Mouse (Mus musculus): ENCODE measurements at regions not wholly inside any gene's neighbourhood (a gene's known extent, or its start where the extent isn't known, plus 50 kb on each side); places are given as distances from the start of the nearest gene placed in this dataset.

DNA sequence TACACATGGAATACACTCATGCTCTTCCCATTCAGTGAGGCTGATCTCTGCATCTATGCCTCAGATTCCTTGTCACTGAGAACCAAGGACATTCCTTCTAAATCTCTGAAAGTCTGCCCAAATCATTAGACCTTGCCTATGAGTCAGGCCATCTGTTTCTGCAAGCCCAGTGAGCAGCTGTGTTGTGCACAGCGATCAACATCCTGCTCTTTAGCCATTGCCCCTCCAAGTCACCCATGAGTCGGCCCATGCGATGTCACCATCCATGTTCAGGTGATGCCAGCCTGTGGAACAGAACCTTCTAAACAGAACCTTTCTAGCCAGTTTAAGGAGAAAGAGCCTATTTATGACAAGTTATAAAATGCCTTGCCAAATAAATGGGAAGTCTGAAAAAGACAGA lies 66.4 kb upstream of the Sfrp2 start:
- no peak for DNase-seq

DNA sequence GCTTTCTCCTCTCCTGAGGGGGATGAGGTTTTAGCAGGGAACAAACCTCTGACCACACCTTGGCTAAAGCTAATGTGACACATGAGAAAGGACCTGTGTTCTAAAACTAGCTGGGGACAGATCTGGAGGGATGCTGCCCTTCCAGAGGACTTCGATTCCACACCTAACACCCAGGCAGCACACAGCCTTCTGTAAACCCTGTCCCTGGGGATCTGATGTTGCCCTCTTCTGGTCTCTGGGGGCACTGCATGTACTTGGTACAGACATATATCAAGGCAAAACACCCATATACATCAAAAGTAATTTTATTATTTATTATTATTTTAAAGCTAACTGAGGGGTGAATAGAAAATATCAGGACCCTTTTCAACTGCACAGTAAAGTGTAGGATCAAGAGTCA lies 65.0 kb upstream of the Sfrp2 start:
- DNase-seq: peak; percentile 54

DNA sequence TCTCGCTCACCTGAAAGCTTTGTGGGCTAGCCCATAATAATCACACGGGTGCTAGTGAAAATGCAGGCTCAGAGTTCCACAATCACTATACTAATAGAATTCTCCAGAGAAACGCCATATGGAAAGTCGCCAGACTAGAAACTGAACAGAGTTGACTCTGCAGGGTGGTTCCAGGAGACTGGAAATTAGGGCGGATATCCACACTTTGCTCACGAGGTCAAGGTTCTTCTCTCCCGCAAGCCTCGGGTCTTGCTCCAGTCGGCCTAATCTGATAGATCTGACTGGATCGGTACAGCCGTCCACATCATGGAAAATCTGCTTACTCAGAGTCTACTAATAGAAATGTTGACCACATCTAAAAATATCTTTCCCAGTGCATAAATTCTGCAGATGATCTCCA lies 61.6 kb upstream of the Sfrp2 start:
- peak; percentile 13 to 15 for DNase-seq

GRCm38 (mm10) chr3:83705253-83705652 lies 60.9 kb upstream of the Sfrp2 start:
- DNase-seq: peak; percentile 10 to 11

- DNase-seq: peak; percentile 23 to 30
Measured at GRCm38 (mm10) chr3:83706531-83707243, 59.4 kb upstream of the Sfrp2 start.

DNA sequence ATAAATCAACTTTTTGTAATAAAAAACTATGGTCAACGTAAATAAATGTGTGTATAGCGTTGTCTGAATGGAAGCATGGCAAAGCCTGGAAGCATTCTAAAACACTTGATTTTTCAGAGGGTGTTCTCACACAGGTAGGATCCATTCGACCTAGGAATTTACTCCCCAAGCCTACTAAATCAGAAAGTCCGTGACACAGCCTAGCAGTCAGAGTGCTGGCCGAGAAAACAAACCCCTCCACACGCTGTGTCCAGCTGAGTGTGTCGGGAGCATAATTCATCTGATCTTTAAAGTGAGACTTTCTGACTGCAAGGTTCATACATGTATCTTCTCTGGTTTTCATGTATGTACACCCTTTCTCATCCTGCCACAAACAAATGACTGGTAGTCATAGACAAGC lies 58.8 kb upstream of the Sfrp2 start:
- no peak for DNase-seq

DNA sequence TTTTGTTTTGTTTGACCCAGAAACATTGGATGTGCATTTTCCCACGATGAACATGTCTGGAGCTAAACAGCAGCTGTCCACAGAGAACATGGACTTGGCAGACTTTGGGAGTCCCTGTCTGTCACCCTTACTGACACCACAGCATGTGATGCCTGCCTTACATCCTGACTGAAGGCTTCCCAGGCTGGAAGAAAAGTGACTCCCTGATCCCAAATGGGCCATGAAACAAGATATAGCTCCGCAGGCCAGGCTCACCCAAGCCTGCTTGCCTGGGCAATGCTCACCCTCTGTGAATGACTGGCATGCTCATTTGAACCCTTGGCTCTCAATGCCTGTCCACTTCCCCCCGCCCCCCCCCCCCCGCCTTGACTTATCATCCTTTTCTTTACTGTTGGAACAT lies 57.1 kb upstream of the Sfrp2 start:
- peak in 1 of 2 experiments; percentile 6 for DNase-seq

DNA sequence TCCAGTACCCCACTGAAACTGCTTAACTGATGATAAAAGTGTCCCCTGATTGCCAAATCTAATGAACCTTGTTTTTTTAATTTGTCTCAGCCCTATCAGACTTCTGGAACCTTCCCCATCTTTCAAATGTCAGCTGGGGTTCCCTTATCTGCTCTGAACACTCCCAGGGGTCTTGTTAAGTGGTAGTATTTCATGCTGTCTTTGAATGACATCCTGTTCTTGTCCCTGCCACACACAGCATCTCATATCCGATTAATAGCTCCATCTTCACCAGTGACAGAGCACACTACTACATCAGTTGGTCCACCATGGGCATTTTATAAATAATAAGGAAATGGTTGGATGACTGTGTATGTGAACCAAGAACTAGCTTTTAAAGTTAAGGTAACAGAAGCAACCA lies 56.6 kb upstream of the Sfrp2 start:
- DNase-seq: no peak

DNA sequence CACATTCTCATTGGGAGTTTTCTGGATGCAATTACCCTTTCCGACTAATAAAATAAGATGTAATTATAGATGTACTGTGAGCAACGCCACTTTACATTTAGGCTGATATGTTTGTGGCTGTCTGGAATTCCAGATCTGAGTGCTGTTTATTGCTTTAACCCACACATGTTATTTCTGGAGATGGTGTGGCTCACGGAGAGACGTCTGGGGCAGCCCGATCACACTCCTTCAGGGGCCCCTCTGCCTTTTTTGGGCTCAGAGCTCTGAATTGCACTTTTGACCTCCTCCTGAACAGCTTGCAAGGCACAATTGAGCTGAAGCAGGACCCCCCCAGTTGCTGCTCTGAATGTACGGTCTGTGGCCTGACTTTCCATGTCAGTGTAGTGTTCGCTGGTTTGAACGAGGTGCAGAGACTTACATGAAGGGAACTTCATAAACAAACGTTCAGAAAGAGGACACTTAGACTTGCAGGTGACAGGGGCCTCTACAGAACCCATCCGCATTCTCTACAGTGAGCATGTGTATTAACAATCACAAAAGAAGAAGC lies 55.1 kb upstream of the Sfrp2 start:
- no peak for DNase-seq

- no peak for DNase-seq
Measured at GRCm38 (mm10) chr3:83712355-83712754, 53.8 kb upstream of the Sfrp2 start.

- DNase-seq: no peak
Measured at GRCm38 (mm10) chr3:83714572-83714971, 51.5 kb upstream of the Sfrp2 start.

Measured in cerebellum, postnatal 10 days (tissue).